Mouse (Mus musculus): Measurements from ENCODE around the gene Kcnk13.

DNA sequence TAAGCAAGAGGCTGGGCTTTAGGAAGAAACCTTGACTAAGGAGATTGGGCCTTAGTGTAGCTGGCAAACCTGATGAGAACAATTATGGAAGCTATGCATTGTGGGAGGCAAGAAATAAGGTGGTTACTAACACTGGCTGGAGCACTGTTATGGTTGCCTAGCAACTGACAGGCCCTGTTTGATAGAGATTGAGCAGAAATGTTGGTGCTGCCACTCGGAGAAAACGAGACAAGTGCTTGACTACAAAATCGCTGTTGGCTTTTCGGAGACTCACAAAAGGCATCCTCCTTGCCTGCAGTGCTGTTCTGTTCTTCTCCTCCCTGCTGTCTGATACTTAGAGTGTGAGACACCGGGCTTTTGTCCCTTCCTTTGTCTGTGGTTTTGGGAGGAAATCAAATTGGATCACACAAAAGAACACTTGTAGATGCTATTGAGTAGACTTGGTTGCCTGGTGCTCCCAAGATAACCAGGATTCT lies 41.1 kb upstream of the Kcnk13 start:
- TF ChIP-seq CTCF (conservative IDR thresholded peaks at IDR 0.05; ENCODE audit: low read length) (no peak), POU5F1 (IDR thresholded peaks at IDR 0.05; ENCODE audit: borderline replicate concordance, low read length) (no peak), NANOG (IDR thresholded peaks at IDR 0.05; ENCODE audit: borderline replicate concordance, low read length) (peak; percentile 70; the same call in 1 of the 2 replicates)

All from E14TG2a.4 (cell line).